Mouse (Mus musculus) intestine, postnatal 0 days (tissue): ENCODE data around the gene Sult4a1. TPM values are rescaled to one million over a fixed set of nuclear protein-coding genes. Genes with fewer than 3 reads are reported as not detected.

ENCODE experiments used
- ATAC-seq: fragments of 200-750 bp; cut with Nextera tagmentation; 2 replicates; pipeline ENCODE4 v1.8.0; 2017; ENCODE audit warnings: mild to moderate bottlenecking, moderate TSS enrichment, moderate library complexity
- H3K27ac ChIP-seq: fragments of 300-500 bp; sonication (generic); 2 replicates; pipeline ENCODE4 v1.5.1; 2014; ENCODE audit warnings: mild to moderate bottlenecking, low read depth, low read length, moderate library complexity
- H3K27me3 ChIP-seq: fragments of 300-500 bp; sonication (generic); replicated peaks from 2 replicates; pipeline ENCODE4 v1.6.1; 2014; ENCODE audit warnings: low read length, mixed read lengths; ENCODE audit not compliant: control insufficient read depth, insufficient read depth
- H3K36me3 ChIP-seq: fragments of 300-500 bp; sonication (generic); 2 replicates; pipeline ENCODE4 v1.6.1; 2014; ENCODE audit warnings: mild to moderate bottlenecking, moderate library complexity; ENCODE audit not compliant: control insufficient read depth, insufficient read depth
- H3K4me1 ChIP-seq: fragments of 300-500 bp; sonication (generic); replicated peaks from 2 replicates; pipeline ENCODE4 v1.6.1; 2014; ENCODE audit warnings: antibody characterized with exemption, low read length, mixed read lengths; ENCODE audit not compliant: control insufficient read depth, insufficient read depth
- H3K4me2 ChIP-seq: fragments of 300-500 bp; sonication (generic); replicated peaks from 2 replicates; pipeline ENCODE4 v1.6.1; 2014; ENCODE audit warnings: low read depth, mild to moderate bottlenecking, moderate library complexity
- H3K4me3 ChIP-seq: fragments of 300-500 bp; sonication (generic); 2 replicates; pipeline ENCODE4 v1.5.1; 2014; ENCODE audit warnings: low read depth, low read length
- H3K9ac ChIP-seq: fragments of 300-500 bp; sonication (generic); 2 replicates; pipeline ENCODE4 v1.6.1; 2014; ENCODE audit warnings: mild to moderate bottlenecking, low read depth, low read length
- H3K9me3 ChIP-seq: fragments of 300-500 bp; sonication (generic); 2 replicates; pipeline ENCODE4 v1.6.1; 2016; ENCODE audit warnings: mixed run types; ENCODE audit not compliant: control insufficient read depth
- CTCF ChIP-seq: sonication (generic); IDR thresholded peaks from 2 replicates; pipeline ENCODE4 v1.5.1; 2016; ENCODE audit warnings: low read depth, mild to moderate bottlenecking, control low read depth, antibody characterized with exemption, moderate library complexity
- WGBS: fragments of 180-500 bp; shearing (Covaris S2); extraction: QIAGEN DNeasy Blood & Tissue Kit; methylation state at CpG from one replicate; pipeline ENCODE4 v1.1.7; 2014; 5-methylcytosine and 5-hydroxymethylcytosine counted together
- polyA plus RNA-seq: library from polyadenylated mRNA; unstranded; fragments of >200 nt; fragmentation: Nextera tagmentation; extraction: Ambion mirVana; gene quantifications from 2 replicates; pipeline ENCODE4 v1.2.1, GENCODE M21; 2015

Gene Sult4a1
- polyA plus RNA-seq, 1 experiment from 2014 or later = 4.5 TPM

DNA sequence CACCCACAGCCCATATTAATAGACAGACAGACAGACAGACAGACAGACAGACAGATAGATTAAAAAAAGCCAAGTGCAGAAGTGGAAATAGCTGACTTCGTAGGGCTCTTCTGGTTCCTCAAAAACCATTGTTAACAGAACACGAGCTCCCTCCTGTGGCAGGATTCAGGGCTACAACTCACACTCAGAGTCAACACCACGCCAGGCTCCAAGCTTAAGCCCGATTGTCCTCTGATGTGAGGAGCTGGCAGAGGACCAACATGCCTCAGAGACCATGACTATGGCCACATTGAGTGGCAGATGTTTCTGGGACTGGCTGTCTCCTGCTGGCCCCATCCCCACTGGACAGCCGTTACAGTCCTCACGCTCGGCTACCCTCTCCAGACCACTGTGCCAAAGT, 33.3 kb downstream of the Sult4a1 start:
- H3K4me1 ChIP-seq = no peaks in the 10 kb centered on the region
- no peak overlapping the region for H3K4me3 ChIP-seq
- no peaks in the 10 kb centered on the region for H3K9me3 ChIP-seq
- peak; percentile 66 for TF ChIP-seq CTCF
- H3K9ac ChIP-seq = no peak overlapping the region
- no peak overlapping the region for H3K4me2 ChIP-seq
- ATAC-seq = no peak
- no peaks in the 10 kb centered on the region for H3K36me3 ChIP-seq
- H3K27ac ChIP-seq = no peak overlapping the region
- H3K27me3 ChIP-seq = peaks cover 44% of the 10 kb centered on the region
- WGBS = 30% methylated on average over 7 of the region's 7 CpGs

GRCm38 (mm10) chr15:84070116-84070676, 35.4 kb downstream of the Sult4a1 start:
- Histone ChIP-seq H3K36me3 (no peaks in the 10 kb centered on the region), H3K4me1 (no peaks in the 10 kb centered on the region), H3K4me3 (no peak overlapping the region), H3K27ac (no peak overlapping the region), H3K27me3 (peaks cover 42% of the 10 kb centered on the region), H3K9ac (no peak overlapping the region), H3K9me3 (peaks cover 3% of the 10 kb centered on the region; the same call in 1 of the 2 replicates), H3K4me2 (no peak overlapping the region)
- ATAC-seq = no peak
- no peak for TF ChIP-seq CTCF
- WGBS = 4% methylated on average over 13 of the region's 13 CpGs

- H3K9ac ChIP-seq = no peak overlapping the region
- peaks cover 36% of the 10 kb centered on the region for H3K27me3 ChIP-seq
- H3K36me3 ChIP-seq = no peaks in the 10 kb centered on the region
- no peak overlapping the region for H3K27ac ChIP-seq
- no peak overlapping the region for H3K4me3 ChIP-seq
- peaks cover 3% of the 10 kb centered on the region; the same call in 1 of the 2 replicates for H3K9me3 ChIP-seq
- H3K4me1 ChIP-seq = no peaks in the 10 kb centered on the region
- ATAC-seq = no peak
- H3K4me2 ChIP-seq = no peak overlapping the region
- TF ChIP-seq CTCF = no peak
- WGBS = 8% methylated on average over 16 of the region's 16 CpGs
These were observed 36.0 kb downstream of the Sult4a1 start for GRCm38 (mm10) chr15:84069455-84070050.

- peak; percentile 28 for TF ChIP-seq CTCF
- H3K4me2 ChIP-seq = no peak overlapping the region
- H3K9me3 ChIP-seq = peaks cover 3% of the 10 kb centered on the region; the same call in 1 of the 2 replicates
- no peaks in the 10 kb centered on the region for H3K4me1 ChIP-seq
- H3K27me3 ChIP-seq = peaks cover 24% of the 10 kb centered on the region
- no peaks in the 10 kb centered on the region for H3K36me3 ChIP-seq
- no peak for ATAC-seq
- WGBS = 67% methylated on average over 4 of the region's 4 CpGs
- no peak overlapping the region for H3K27ac ChIP-seq
- no peak overlapping the region for H3K9ac ChIP-seq
- H3K4me3 ChIP-seq = no peak overlapping the region
These were observed 39.9 kb downstream of the Sult4a1 start for GRCm38 (mm10) chr15:84065701-84066100.

GRCm38 (mm10) chr15:84065140-84065539, 40.4 kb downstream of the Sult4a1 start, which contains the start of gene Efcab6:
TSS of gene Efcab6 (minus strand) at chr15:84065379.
- 2% methylated on average over 29 of the region's 29 CpGs for WGBS
- TF ChIP-seq CTCF = no peak
- no peak within 1 kb of the TSS for H3K9ac ChIP-seq
- no peaks in the 10 kb centered on the region for H3K36me3 ChIP-seq
- no peak within 1 kb of the TSS for H3K27ac ChIP-seq
- H3K4me2 ChIP-seq = peak within 1 kb of the TSS; percentile 35
- H3K9me3 ChIP-seq = peaks cover 3% of the 10 kb centered on the region; the same call in 1 of the 2 replicates
- no peak for ATAC-seq
- 0 out of 2 replicates have a peak within 1 kb of the TSS, but pooled peaks have one; percentile 9 for H3K4me3 ChIP-seq
- peaks cover 19% of the 10 kb centered on the region for H3K27me3 ChIP-seq
- H3K4me1 ChIP-seq = no peaks in the 10 kb centered on the region

GRCm38 (mm10) chr15:84058841-84059240, 46.7 kb downstream of the Sult4a1 start:
- H3K27ac ChIP-seq = no peak overlapping the region
- no peaks in the 10 kb centered on the region for H3K27me3 ChIP-seq
- no peak for ATAC-seq
- no peaks in the 10 kb centered on the region for H3K9me3 ChIP-seq
- no peak for TF ChIP-seq CTCF
- no peaks in the 10 kb centered on the region for H3K4me1 ChIP-seq
- H3K36me3 ChIP-seq = no peaks in the 10 kb centered on the region
- H3K4me2 ChIP-seq = no peak overlapping the region
- H3K9ac ChIP-seq = no peak overlapping the region
- H3K4me3 ChIP-seq = no peak overlapping the region
- WGBS = 84% methylated on average over 6 of the region's 6 CpGs
